Mouse (Mus musculus) hindbrain, embryonic 14.5 days (tissue): ENCODE data around the gene Pcgf2. TPM values are rescaled to one million over a fixed set of nuclear protein-coding genes. Genes with fewer than 3 reads are reported as not detected.
"Not testable (repeated sequence)": the region's sequence is repeated elsewhere in the genome, so short reads cannot be mapped to it uniquely, and the experiment has no call there.

Experiments used
- ATAC-seq: fragments of 200-750 bp; cut with Nextera tagmentation; 2 replicates; pipeline ENCODE4 v1.8.0; 2017; ENCODE audit warnings: moderate number of reproducible peaks, mild to moderate bottlenecking, moderate TSS enrichment, moderate library complexity; ENCODE audit not compliant: low FRiP score
- DNase-seq: peaks from one replicate; pipeline ENCODE4 v3.0.0-alpha.2; 2015; ENCODE audit warnings: low spot score
- H3K27ac ChIP-seq: fragments of 300-500 bp; sonication (generic); 2 replicates; pipeline ENCODE4 v1.5.1; 2014; ENCODE audit warnings: mild to moderate bottlenecking, moderate library complexity
- H3K27me3 ChIP-seq: fragments of 300-500 bp; sonication (generic); 2 replicates; pipeline ENCODE4 v1.6.1; 2014; ENCODE audit warnings: mild to moderate bottlenecking, low read length, mixed read lengths; ENCODE audit not compliant: control insufficient read depth, insufficient read depth
- H3K36me3 ChIP-seq: fragments of 300-500 bp; sonication (generic); replicated peaks from 2 replicates; pipeline ENCODE4 v1.6.1; 2014; ENCODE audit not compliant: control insufficient read depth, insufficient read depth
- H3K4me1 ChIP-seq: fragments of 300-500 bp; sonication (generic); replicated peaks from 2 replicates; pipeline ENCODE4 v1.6.1; 2014; ENCODE audit warnings: antibody characterized with exemption, low read length, mixed read lengths; ENCODE audit not compliant: control insufficient read depth, insufficient read depth
- H3K4me2 ChIP-seq: fragments of 300-500 bp; sonication (generic); replicated peaks from 2 replicates; pipeline ENCODE4 v1.6.1; 2014; ENCODE audit warnings: mild to moderate bottlenecking, moderate library complexity
- H3K4me3 ChIP-seq: fragments of 300-500 bp; sonication (generic); replicated peaks from 2 replicates; pipeline ENCODE4 v1.5.1; 2014; ENCODE audit warnings: mild to moderate bottlenecking, low read length
- H3K9ac ChIP-seq: fragments of 300-500 bp; sonication (generic); 2 replicates; pipeline ENCODE4 v1.6.1; 2014
- H3K9me3 ChIP-seq: fragments of 300-500 bp; sonication (generic); 2 replicates; pipeline ENCODE4 v1.6.1; 2016; ENCODE audit warnings: low read length; ENCODE audit not compliant: control insufficient read depth
- WGBS: fragments of 180-500 bp; shearing (Covaris S2); extraction: QIAGEN DNeasy Blood & Tissue Kit; methylation state at CpG from one replicate; pipeline ENCODE4 v1.1.7; 2014; 5-methylcytosine and 5-hydroxymethylcytosine counted together
- microRNA-seq: library from miRNA; unstranded; fragments of <30 nt; microRNA quantifications from one replicate; pipeline ENCODE4, GENCODE M21; 2016
- polyA plus RNA-seq: library from polyadenylated mRNA; unstranded; fragments of >200 nt; fragmentation: Nextera tagmentation; extraction: Ambion mirVana; gene quantifications from 2 replicates; pipeline ENCODE4 v1.2.1, GENCODE M21; 2014

The Pcgf2 gene
- polyA plus RNA-seq, 1 experiment from 2014 or later: 23.4 TPM

- H3K9ac ChIP-seq: no peak overlapping the region
- H3K4me1 ChIP-seq: no peaks in the 10 kb centered on the region
- 60% methylated on average over 5 of the region's 5 CpGs for WGBS
- no peaks in the 10 kb centered on the region for H3K27me3 ChIP-seq
- DNase-seq: no peak
- ATAC-seq: no peak
- no peak overlapping the region for H3K4me3 ChIP-seq
- no peak overlapping the region for H3K27ac ChIP-seq
- H3K36me3 ChIP-seq: no peaks in the 10 kb centered on the region
- no peaks in the 10 kb centered on the region for H3K9me3 ChIP-seq
- H3K4me2 ChIP-seq: no peak overlapping the region
Measured at GRCm38 (mm10) chr11:97650341-97650740, 50.0 kb downstream of the Pcgf2 start.

DNA sequence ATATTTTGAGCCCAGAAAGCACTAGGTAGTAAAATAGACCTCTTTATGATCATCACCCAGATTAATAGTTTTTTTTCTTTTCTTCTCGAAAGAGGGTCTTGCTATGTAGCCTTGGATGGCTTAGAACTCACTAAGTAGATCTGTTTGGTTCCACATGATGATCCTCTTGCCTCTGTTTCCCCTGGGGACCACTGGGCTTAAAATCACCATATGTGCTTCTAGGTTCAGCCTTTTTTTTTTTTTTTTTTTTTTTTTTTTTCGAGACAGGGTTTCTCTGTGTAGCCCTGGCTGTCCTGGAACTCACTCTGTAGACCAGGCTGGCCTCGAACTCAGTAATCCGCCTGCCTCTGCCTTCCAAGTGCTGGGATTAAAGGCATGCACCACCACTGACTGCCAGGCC is 51.8 kb downstream of the Pcgf2 start:
- 75% methylated on average over 3 of the region's 4 CpGs for WGBS

GRCm38 (mm10) chr11:97644834-97645233 is 55.5 kb downstream of the Pcgf2 start:
- H3K9ac ChIP-seq: no peak overlapping the region
- no peaks in the 10 kb centered on the region for H3K9me3 ChIP-seq
- no peaks in the 10 kb centered on the region for H3K36me3 ChIP-seq
- H3K27me3 ChIP-seq: no peaks in the 10 kb centered on the region
- DNase-seq (peak; percentile 62), ATAC-seq (no peak)
- WGBS: 3% methylated on average over 6 of the region's 6 CpGs
- H3K4me3 ChIP-seq: no peak overlapping the region
- H3K4me1 ChIP-seq: no peaks in the 10 kb centered on the region
- H3K4me2 ChIP-seq: no peak overlapping the region
- H3K27ac ChIP-seq: no peak overlapping the region

More for the DNA sequence above, 51.8 kb downstream of the Pcgf2 start:
- H3K9me3 ChIP-seq, H3K27ac ChIP-seq, H3K4me1 ChIP-seq, H3K9ac ChIP-seq, H3K36me3 ChIP-seq, H3K27me3 ChIP-seq, DNase-seq, H3K4me3 ChIP-seq, H3K4me2 ChIP-seq, ATAC-seq: not testable (repeated sequence)

DNA sequence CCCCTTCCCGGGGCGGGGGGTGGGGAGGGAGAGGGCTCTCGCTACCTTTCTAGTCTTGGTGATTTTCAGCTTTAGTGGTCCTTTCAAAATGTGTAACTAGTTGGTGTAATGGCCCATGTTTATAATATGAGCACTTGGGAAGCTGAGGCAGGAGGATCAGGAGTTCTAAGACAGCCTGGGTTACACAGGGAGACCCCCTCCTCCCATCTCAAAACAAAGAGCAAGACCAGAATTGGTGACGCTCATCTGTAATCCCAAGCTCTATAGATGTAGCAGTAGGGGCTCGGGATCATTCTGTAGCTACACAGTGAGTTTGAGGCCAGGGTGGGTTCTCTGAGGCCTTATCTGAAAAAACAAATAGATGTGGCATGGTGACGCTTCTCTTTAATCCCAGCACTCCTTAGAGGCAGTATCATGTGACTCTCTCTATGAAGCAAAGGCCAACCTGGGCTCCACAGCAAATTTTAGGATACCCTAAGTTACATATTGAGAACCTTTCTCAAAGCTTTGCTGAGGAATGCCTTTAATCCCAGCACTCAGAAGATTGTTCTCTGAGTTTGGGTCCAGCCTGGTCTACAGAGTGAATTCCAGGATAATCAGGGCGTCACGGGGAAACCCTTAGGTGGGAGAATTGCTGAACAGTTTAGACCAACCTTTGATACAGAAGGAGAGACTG is 56.8 kb downstream of the Pcgf2 start:
- Histone ChIP-seq H3K9ac (no peak overlapping the region), H3K4me3 (no peak overlapping the region), H3K27ac (no peak overlapping the region), H3K4me2 (no peak overlapping the region), H3K9me3 (no peaks in the 10 kb centered on the region), H3K27me3 (no peaks in the 10 kb centered on the region), H3K36me3 (no peaks in the 10 kb centered on the region), H3K4me1 (no peaks in the 10 kb centered on the region)
- ATAC-seq (no peak), DNase-seq (no peak)
- 84% methylated on average over 8 of the region's 8 CpGs for WGBS

DNA sequence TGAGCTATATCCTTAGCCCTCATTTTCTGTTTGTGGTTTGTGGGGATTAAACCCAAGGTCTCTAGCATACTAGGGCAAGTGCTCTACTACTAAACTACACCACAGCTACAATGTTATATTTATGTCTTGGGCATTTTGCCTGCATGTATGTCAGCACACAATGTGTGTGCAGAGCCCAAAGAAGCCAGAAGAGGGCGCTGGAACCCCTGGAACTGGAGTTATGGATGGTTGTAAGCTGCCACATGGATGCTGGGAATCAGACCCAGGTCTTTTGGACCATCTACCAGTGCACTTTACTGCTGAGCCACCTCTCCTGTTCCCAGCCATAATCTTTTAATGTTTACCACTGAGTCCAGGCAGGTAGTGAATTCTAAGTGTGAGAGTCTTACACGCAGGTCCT is 57.6 kb downstream of the Pcgf2 start:
- DNase-seq: no peak
- Histone ChIP-seq H3K27ac (no peak overlapping the region), H3K36me3 (no peaks in the 10 kb centered on the region), H3K9me3 (no peaks in the 10 kb centered on the region), H3K9ac (no peak overlapping the region), H3K4me2 (no peak overlapping the region), H3K4me1 (no peaks in the 10 kb centered on the region), H3K27me3 (no peaks in the 10 kb centered on the region), H3K4me3 (no peak overlapping the region)
- 47% methylated on average over 2 of the region's 2 CpGs for WGBS
- ATAC-seq: no peak

DNA sequence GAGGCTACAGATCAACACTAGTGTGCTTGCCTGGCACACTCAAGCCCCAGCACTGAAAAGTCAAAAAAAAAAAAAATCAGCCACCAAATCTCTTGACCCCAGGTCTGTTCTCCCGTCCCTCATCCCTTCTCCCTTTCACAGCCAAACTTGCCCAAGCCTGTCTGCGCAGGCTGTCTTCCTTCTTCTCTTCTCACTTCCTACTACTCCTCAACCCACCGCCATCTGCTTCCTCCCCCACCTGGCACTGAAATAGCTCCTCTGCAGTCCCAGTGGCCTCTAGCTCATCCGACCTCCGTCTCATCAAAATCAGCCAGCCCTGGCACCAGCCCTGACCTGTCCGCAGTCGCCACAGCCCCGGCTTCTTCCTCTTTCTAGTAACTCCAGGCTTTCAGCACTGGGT is 58.6 kb downstream of the Pcgf2 start:
- H3K36me3 ChIP-seq: no peaks in the 10 kb centered on the region
- WGBS: 64% methylated on average over 8 of the region's 8 CpGs
- no peaks in the 10 kb centered on the region for H3K27me3 ChIP-seq
- H3K4me1 ChIP-seq: no peaks in the 10 kb centered on the region
- no peak overlapping the region for H3K4me2 ChIP-seq
- H3K9ac ChIP-seq: no peak overlapping the region
- H3K9me3 ChIP-seq: no peaks in the 10 kb centered on the region
- ATAC-seq (no peak), DNase-seq (no peak)
- no peak overlapping the region for H3K27ac ChIP-seq
- no peak overlapping the region for H3K4me3 ChIP-seq

Small RNAs within 50 kb of the gene (microRNA-seq; reads per million reads assigned to microRNA genes)
- gene Gm24158: not detected
- not detected for gene Mir6927
- not detected for gene Mir8102

Other genes starting within 250 kb of the Pcgf2 start
- 0.41 TPM in 1 of 2 replicates, not detected in the other for gene 4933428G20Rik, start 200.2 kb downstream of the Pcgf2 start, polyA plus RNA-seq
- gene Srcin1, start 124.3 kb downstream of the Pcgf2 start, polyA plus RNA-seq: 9.1 and 11.8 TPM in 2 replicates
- gene Epop, start 70.8 kb downstream of the Pcgf2 start, polyA plus RNA-seq: 1.8 and 2.6 TPM in 2 replicates
- 5.0 TPM in 2 replicates for gene Mllt6, start 37.1 kb downstream of the Pcgf2 start, polyA plus RNA-seq
- 27.7 and 34.7 TPM in 2 replicates for gene Cisd3, start 14.7 kb downstream of the Pcgf2 start, polyA plus RNA-seq
- 436 and 489 TPM in 2 replicates for gene Psmb3, start 2.9 kb upstream of the Pcgf2 start, polyA plus RNA-seq
- gene Pip4k2b, start 44.2 kb upstream of the Pcgf2 start, polyA plus RNA-seq: 5.2 and 5.9 TPM in 2 replicates
- 8.1 and 11.2 TPM in 2 replicates for gene Cwc25, start 66.1 kb upstream of the Pcgf2 start, polyA plus RNA-seq
- gene 1700001P01Rik, start 75.4 kb upstream of the Pcgf2 start, polyA plus RNA-seq: 0.68 TPM in 1 of 2 replicates, not detected in the other
- 324 and 419 TPM in 2 replicates for gene Rpl23, start 81.9 kb upstream of the Pcgf2 start, polyA plus RNA-seq
- gene Lasp1, start 98.5 kb upstream of the Pcgf2 start, polyA plus RNA-seq: 110 and 126 TPM in 2 replicates
- 38.2 and 38.8 TPM in 2 replicates for gene B230217C12Rik, start 140.3 kb upstream of the Pcgf2 start, polyA plus RNA-seq
- 0.37 and 0.72 TPM in 2 replicates for gene Fbxo47, start 183.7 kb upstream of the Pcgf2 start, polyA plus RNA-seq